ENCODE assay signal across 13 mouse cellular contexts in the genomic region with DNA sequence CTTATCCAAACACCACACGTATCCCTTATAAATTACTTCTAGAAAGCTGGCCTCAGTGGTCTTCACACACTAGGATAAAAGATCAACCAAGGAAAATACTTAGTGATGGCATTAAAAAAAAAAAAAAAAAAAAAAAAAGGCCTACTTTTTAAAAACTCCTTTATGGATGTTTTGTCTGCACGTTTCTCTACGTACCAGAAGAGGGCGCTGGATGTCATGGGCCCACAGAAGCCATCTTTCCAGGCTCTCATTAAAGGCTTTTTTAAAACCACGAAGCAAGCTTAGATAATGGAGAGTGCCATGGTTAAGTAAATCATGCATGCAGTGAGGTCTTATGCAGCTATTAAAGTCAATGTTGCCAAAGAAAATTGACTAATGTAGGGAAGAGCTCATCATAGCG. TPM values are rescaled to one million over a fixed set of nuclear protein-coding genes. Genes with fewer than 3 reads are reported as not detected.
DNase-seq lines count a peak whose midpoint lies in the region; ATAC-seq and TF ChIP-seq lines count a peak whose summit lies in the region.
"Had no signal": no experiment of that assay in that cellular context is flagged by ENCODE, and none has a peak within 500 bp of the region (broad histone marks: within the 10 kb centered on the region; RNA-seq: fewer than 3 reads in every experiment).

No protein-coding gene starts in this region.

- no peaks in the 10 kb centered on the region for H3K27me3 ChIP-seq in liver, adult 2 months (ENCODE audit: control insufficient read depth, insufficient read depth, low read length)
- H3K27me3 ChIP-seq in G1E (ENCODE audit: insufficient read depth, low read length), result peaks cover 44% of the 10 kb centered on the region

- TF ChIP-seq POLR2A in liver, adult 2 months (IDR thresholded peaks at IDR 0.05; ENCODE audit: extremely low read depth, insufficient read depth, low read length), result no peak

- DNase-seq in embryo, embryonic 10 days (ENCODE audit: low spot score), result peak; percentile 29
- DNase-seq in embryo, embryonic 9.5 days (ENCODE audit: extremely low spot score), result no peak
- no peak for DNase-seq in liver, adult 2 months (ENCODE audit: extremely low read depth, low read depth, low spot score)
- DNase-seq in liver, result no peak
- no peak for DNase-seq in G1E (ENCODE audit: low spot score)
- DNase-seq in right cerebral cortex, postnatal 4 days, result no peak
- DNase-seq in cerebellum, adult 11-12 months, result no peak
- DNase-seq: cerebellum, postnatal 10 days; heart, postnatal 36 days; layer of hippocampus, postnatal 36 days had no signal

- no peaks in the 10 kb centered on the region for H3K9me3 ChIP-seq in G1E (replicated peaks)

- no peaks in the 10 kb centered on the region for H3K36me3 ChIP-seq in liver, adult 2 months (ENCODE audit: control insufficient read depth, insufficient read depth, low read length)
- H3K36me3 ChIP-seq in G1E (replicated peaks), result no peaks in the 10 kb centered on the region

- H3K4me1 ChIP-seq in liver, adult 2 months (ENCODE audit: control insufficient read depth, insufficient read depth, low read length), result no peaks in the 10 kb centered on the region; the same call in 1 of the 2 replicates
- peaks cover 14% of the 10 kb centered on the region for H3K4me1 ChIP-seq in G1E (ENCODE audit: insufficient read depth, low read depth, low read length)

- ATAC-seq in G1E (ENCODE audit: extremely low read depth, insufficient number of reproducible peaks, low FRiP score, poor library complexity, severe bottlenecking), result no peak
- peak; percentile 58 for ATAC-seq in megakaryocyte progenitor cell, adult 5-6 weeks (replicated peaks; ENCODE audit: poor library complexity)

- H3K27ac ChIP-seq in liver, adult 2 months (replicated peaks; ENCODE audit: insufficient read depth, low read depth, low read length), result no peak overlapping the region
- H3K27ac ChIP-seq: macrophage had no signal

- WGBS in liver, adult 2 months, result 41% methylated on average over 6 of the region's 6 CpGs

- H3K9ac ChIP-seq in liver, adult 2 months (ENCODE audit: low read depth, low read length), result no peak overlapping the region

- TF ChIP-seq CTCF in liver, adult 2 months (IDR thresholded peaks at IDR 0.05; ENCODE audit: low read depth, low read length), result peak; percentile 4; the same call in 1 of the 2 replicates
- 0 out of 2 replicates have a peak, but pooled peaks have one; percentile 8 for TF ChIP-seq CTCF in G1E (IDR thresholded peaks at IDR 0.05; ENCODE audit: low read depth, low read length)

- no peak overlapping the region for H3K4me3 ChIP-seq in liver, adult 2 months (ENCODE audit: insufficient read depth, low read depth, low read length)
- H3K4me3 ChIP-seq in G1E (ENCODE audit: low read depth, low read length), result no peak overlapping the region

- H3K79me2 ChIP-seq in liver, adult 2 months (ENCODE audit: control insufficient read depth, insufficient read depth, low read length), result no peaks in the 10 kb centered on the region

RNA-seq across cellular contexts. Expression of gene Prmt5, which starts 6.3 kb away (rescaled TPM):
- total RNA-seq in liver, adult 2 months (2014; rRNA removed), result 7.4 and 8.0 TPM in 2 replicates
- 9.5 and 17.0 TPM in 2 replicates for polyA plus RNA-seq in liver, adult 2 months (2012; rRNA removed)
- total RNA-seq in G1E (2014; fragmentation: Nextera tagmentation), result 81.3 and 106 TPM in 2 replicates
- total RNA-seq in G1E (2017), result 44.8 and 50.9 TPM in 2 replicates
- 242 and 254 TPM in 2 replicates for polyA plus RNA-seq in G1E (2012)
- 57.3 and 76.3 TPM in 2 replicates for total RNA-seq in megakaryocyte progenitor cell, adult 5-6 weeks (2015)
- total RNA-seq in megakaryocyte progenitor cell, adult 5-6 weeks (2017), result 62.1 and 66.6 TPM in 2 replicates

RNA-seq across cellular contexts. Expression of gene Haus4, which starts 30.8 kb away (rescaled TPM):
- 13.7 and 13.8 TPM in 2 replicates for total RNA-seq in liver, adult 2 months (2014; rRNA removed)
- 7.4 and 10.9 TPM in 2 replicates for polyA plus RNA-seq in liver, adult 2 months (2012; rRNA removed)
- 42.7 and 46.4 TPM in 2 replicates for total RNA-seq in G1E (2014; fragmentation: Nextera tagmentation)
- 57.9 and 66.6 TPM in 2 replicates for total RNA-seq in G1E (2017)
- 46.1 and 60.3 TPM in 2 replicates for polyA plus RNA-seq in G1E (2012)
- total RNA-seq in megakaryocyte progenitor cell, adult 5-6 weeks (2015), result 62.1 and 62.7 TPM in 2 replicates
- 90.7 and 94.0 TPM in 2 replicates for total RNA-seq in megakaryocyte progenitor cell, adult 5-6 weeks (2017)

RNA-seq across cellular contexts. Expression of gene Rem2, which starts 47.7 kb away (rescaled TPM):
- not detected in 2 replicates for total RNA-seq in liver, adult 2 months (2014; rRNA removed)
- polyA plus RNA-seq in liver, adult 2 months (2012; rRNA removed), result 0.10 TPM in 1 of 2 replicates, not detected in the other
- total RNA-seq in G1E (2014; fragmentation: Nextera tagmentation) (not detected in 2 replicates), G1E (2017) (not detected in 2 replicates)
- polyA plus RNA-seq in G1E (2012), result 0.06 and 0.08 TPM in 2 replicates
- 0.29 and 0.62 TPM in 2 replicates for total RNA-seq in megakaryocyte progenitor cell, adult 5-6 weeks (2015)
- total RNA-seq in megakaryocyte progenitor cell, adult 5-6 weeks (2017), result 2.2 TPM in 1 of 2 replicates, not detected in the other
- total RNA-seq: heart, adult 8-10 months; heart, postnatal 36 days had no signal
- polyA plus RNA-seq: macrophage had no signal

RNA-seq across cellular contexts. Expression of gene Ajuba, which starts 53.8 kb away (rescaled TPM):
- 3.8 TPM in 2 replicates for total RNA-seq in liver, adult 2 months (2014; rRNA removed)
- polyA plus RNA-seq in liver, adult 2 months (2012; rRNA removed), result 9.9 and 12.2 TPM in 2 replicates
- total RNA-seq in G1E (2014; fragmentation: Nextera tagmentation) (not detected in 2 replicates), G1E (2017) (0.17 TPM in 1 of 2 replicates, not detected in the other)
- polyA plus RNA-seq in G1E (2012), result 0.02 TPM in 1 of 2 replicates, not detected in the other
- total RNA-seq in megakaryocyte progenitor cell, adult 5-6 weeks (2015), result 1.2 and 2.1 TPM in 2 replicates
- total RNA-seq in megakaryocyte progenitor cell, adult 5-6 weeks (2017), result 0.29 and 1.2 TPM in 2 replicates

RNA-seq across cellular contexts. Expression of gene Lrp10, which starts 59.7 kb away (rescaled TPM):
- total RNA-seq in liver, adult 2 months (2014; rRNA removed), result 7.1 and 10.4 TPM in 2 replicates
- polyA plus RNA-seq in liver, adult 2 months (2012; rRNA removed), result 41.3 and 50.3 TPM in 2 replicates
- 36.3 and 44.4 TPM in 2 replicates for total RNA-seq in G1E (2014; fragmentation: Nextera tagmentation)
- 25.5 and 39.7 TPM in 2 replicates for total RNA-seq in G1E (2017)
- polyA plus RNA-seq in G1E (2012), result 226 and 280 TPM in 2 replicates
- total RNA-seq in megakaryocyte progenitor cell, adult 5-6 weeks (2015), result 23.5 and 25.0 TPM in 2 replicates
- total RNA-seq in megakaryocyte progenitor cell, adult 5-6 weeks (2017), result 27.4 and 37.2 TPM in 2 replicates
